Mouse (Mus musculus) kidney, embryonic 16.5 days (tissue): ENCODE measurements around the gene Fam219a. TPM values are rescaled to one million over a fixed set of nuclear protein-coding genes. Genes with fewer than 3 reads are reported as not detected.

Source experiments
- ATAC-seq: fragments of 200-750 bp; cut with Nextera tagmentation; 2 replicates; pipeline ENCODE4 v1.8.0; 2017; ENCODE audit warnings: moderate TSS enrichment; ENCODE audit not compliant: low FRiP score, low TSS enrichment
- H3K27ac ChIP-seq: fragments of 300-500 bp; sonication (generic); 2 replicates; pipeline ENCODE4 v1.5.1; 2014; ENCODE audit warnings: low read length
- H3K27me3 ChIP-seq: fragments of 300-500 bp; sonication (generic); 2 replicates; pipeline ENCODE4 v1.6.1; 2014; ENCODE audit warnings: low read length, control low read depth, mixed read lengths; ENCODE audit not compliant: insufficient read depth
- H3K36me3 ChIP-seq: fragments of 300-500 bp; sonication (generic); 2 replicates; pipeline ENCODE4 v1.6.1; 2014; ENCODE audit warnings: low read length, control low read depth, mixed read lengths; ENCODE audit not compliant: insufficient read depth
- H3K4me1 ChIP-seq: fragments of 300-500 bp; sonication (generic); 2 replicates; pipeline ENCODE4 v1.6.1; 2014; ENCODE audit warnings: low read length, control low read depth, mixed read lengths; ENCODE audit not compliant: insufficient read depth
- H3K4me2 ChIP-seq: fragments of 300-500 bp; sonication (generic); replicated peaks from 2 replicates; pipeline ENCODE4 v1.6.1; 2014; ENCODE audit warnings: low read depth, low read length
- H3K4me3 ChIP-seq: fragments of 300-500 bp; sonication (generic); 2 replicates; pipeline ENCODE4 v1.5.1; 2014; ENCODE audit warnings: mild to moderate bottlenecking, low read length
- H3K9ac ChIP-seq: fragments of 300-500 bp; sonication (generic); replicated peaks from 2 replicates; pipeline ENCODE4 v1.6.1; 2014; ENCODE audit warnings: low read length
- H3K9me3 ChIP-seq: fragments of 300-500 bp; sonication (generic); 2 replicates; pipeline ENCODE4 v1.6.1; 2016; ENCODE audit warnings: low read length, control low read depth
- WGBS: fragments of 180-500 bp; shearing (Covaris S2); extraction: QIAGEN DNeasy Blood & Tissue Kit; methylation state at CpG from one replicate; pipeline ENCODE4 v1.1.7; 2014; 5-methylcytosine and 5-hydroxymethylcytosine counted together
- polyA plus RNA-seq: library from polyadenylated mRNA; unstranded; fragments of >200 nt; fragmentation: Nextera tagmentation; extraction: Ambion mirVana; gene quantifications from 2 replicates; pipeline ENCODE4 v1.2.1, GENCODE M21; 2015

The Fam219a gene
- polyA plus RNA-seq, 1 experiment from 2014 or later = 2.2 TPM

DNA sequence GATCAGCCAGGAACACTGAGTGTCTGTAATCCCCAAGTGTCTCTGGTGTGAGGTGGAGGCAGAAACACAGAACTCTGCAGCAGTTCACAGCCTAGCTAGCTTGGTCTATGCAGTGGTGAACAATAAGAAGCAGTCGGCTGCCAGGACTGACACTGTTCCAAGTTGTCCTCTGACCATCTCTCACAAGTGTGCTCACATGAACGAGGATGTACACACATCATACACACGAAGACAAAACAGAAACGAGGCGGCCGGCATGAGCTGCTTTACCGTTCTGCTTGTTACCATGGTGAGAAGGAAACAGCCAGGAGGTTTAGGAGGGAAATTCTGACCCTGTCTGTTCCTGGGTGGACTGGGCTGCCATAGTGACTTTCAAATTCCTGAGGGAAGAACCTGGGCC, 42.8 kb downstream of the Fam219a start:
- peaks cover 28% of the 10 kb centered on the region for H3K4me1 ChIP-seq
- no peaks in the 10 kb centered on the region; the same call in 1 of the 2 replicates for H3K27me3 ChIP-seq
- H3K9ac ChIP-seq = no peak overlapping the region
- ATAC-seq = no peak
- no peak overlapping the region for H3K4me2 ChIP-seq
- H3K36me3 ChIP-seq = no peaks in the 10 kb centered on the region
- no peak overlapping the region for H3K4me3 ChIP-seq
- H3K27ac ChIP-seq = no peak overlapping the region
- no peaks in the 10 kb centered on the region for H3K9me3 ChIP-seq
- WGBS = 53% methylated on average over 7 of the region's 7 CpGs

DNA sequence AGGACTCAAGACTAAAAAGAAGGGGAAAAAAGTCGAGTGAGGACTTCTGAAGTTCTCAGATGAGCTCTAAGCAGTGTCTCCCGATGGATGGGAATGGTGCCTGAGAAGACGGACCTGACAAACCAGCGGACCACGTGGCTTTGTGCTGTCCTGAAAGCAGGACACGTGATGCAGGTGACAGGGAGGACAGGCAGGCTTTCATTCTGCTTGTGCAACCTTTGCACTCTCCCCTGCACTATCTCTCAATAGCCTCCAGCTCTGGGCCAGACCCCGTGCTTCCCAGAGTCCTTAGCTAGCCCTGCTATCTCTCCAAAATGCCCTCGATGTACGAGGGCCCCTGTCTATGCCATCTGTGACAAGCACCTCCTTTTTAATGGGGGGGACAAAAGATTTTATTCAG, 44.5 kb downstream of the Fam219a start:
- Histone ChIP-seq H3K9ac (no peak overlapping the region), H3K27ac (no peak overlapping the region), H3K27me3 (no peaks in the 10 kb centered on the region; the same call in 1 of the 2 replicates), H3K4me2 (no peak overlapping the region), H3K36me3 (no peaks in the 10 kb centered on the region), H3K4me1 (peaks cover 28% of the 10 kb centered on the region), H3K4me3 (no peak overlapping the region), H3K9me3 (no peaks in the 10 kb centered on the region)
- WGBS = 77% methylated on average over 9 of the region's 9 CpGs
- ATAC-seq = no peak

DNA sequence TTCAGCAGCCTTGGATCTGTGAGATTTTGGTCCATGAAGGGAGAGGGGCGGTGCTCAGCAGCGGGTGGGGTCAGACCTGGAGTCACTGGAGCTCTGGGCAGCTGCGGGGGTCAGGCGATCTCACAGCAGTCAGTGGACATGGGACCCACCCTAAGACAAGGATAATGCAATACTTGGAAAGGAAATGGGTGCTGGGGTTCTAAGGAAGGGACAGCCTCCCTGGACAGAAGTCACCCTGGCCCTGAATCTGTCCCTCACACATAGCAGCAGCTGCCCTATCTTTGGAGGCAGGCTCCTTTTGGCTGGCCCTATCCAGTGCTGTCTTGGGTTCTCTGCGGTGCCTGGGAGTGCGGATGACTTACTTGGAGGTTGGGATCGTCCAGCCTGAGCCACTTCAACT, 45.5 kb downstream of the Fam219a start:
- no peak overlapping the region for H3K4me3 ChIP-seq
- no peak for ATAC-seq
- H3K27ac ChIP-seq = no peak overlapping the region
- no peaks in the 10 kb centered on the region for H3K9me3 ChIP-seq
- H3K36me3 ChIP-seq = no peaks in the 10 kb centered on the region
- no peak overlapping the region for H3K9ac ChIP-seq
- peaks cover 28% of the 10 kb centered on the region for H3K4me1 ChIP-seq
- no peaks in the 10 kb centered on the region; the same call in 1 of the 2 replicates for H3K27me3 ChIP-seq
- no peak overlapping the region for H3K4me2 ChIP-seq
- WGBS = 73% methylated on average over 7 of the region's 7 CpGs

GRCm38 (mm10) chr4:41522788-41523187, 46.5 kb downstream of the Fam219a start:
- H3K4me3 ChIP-seq = no peak overlapping the region
- ATAC-seq = no peak
- H3K9me3 ChIP-seq = no peaks in the 10 kb centered on the region
- H3K27me3 ChIP-seq = no peaks in the 10 kb centered on the region; the same call in 1 of the 2 replicates
- 36% methylated on average over 5 of the region's 5 CpGs for WGBS
- H3K9ac ChIP-seq = 0 out of 2 replicates have a peak overlapping the region, but pooled peaks have one; percentile 4
- H3K27ac ChIP-seq = no peak overlapping the region
- H3K36me3 ChIP-seq = no peaks in the 10 kb centered on the region
- no peak overlapping the region for H3K4me2 ChIP-seq
- H3K4me1 ChIP-seq = peaks cover 18% of the 10 kb centered on the region

- WGBS = 71% methylated on average over 6 of the region's 6 CpGs
- H3K4me1 ChIP-seq = peaks cover 13% of the 10 kb centered on the region
- no peaks in the 10 kb centered on the region for H3K9me3 ChIP-seq
- no peak for ATAC-seq
- no peak overlapping the region for H3K4me3 ChIP-seq
- no peak overlapping the region for H3K9ac ChIP-seq
- H3K27me3 ChIP-seq = no peaks in the 10 kb centered on the region; the same call in 1 of the 2 replicates
- H3K27ac ChIP-seq = no peak overlapping the region
- H3K36me3 ChIP-seq = no peaks in the 10 kb centered on the region
- H3K4me2 ChIP-seq = no peak overlapping the region
Measured at GRCm38 (mm10) chr4:41522136-41522535, 47.2 kb downstream of the Fam219a start.

- no peaks in the 10 kb centered on the region for H3K27me3 ChIP-seq
- 39% methylated on average over 14 of the region's 14 CpGs for WGBS
- no peak overlapping the region for H3K4me2 ChIP-seq
- H3K4me1 ChIP-seq = peaks cover 8% of the 10 kb centered on the region; the same call in 1 of the 2 replicates
- H3K9ac ChIP-seq = no peak overlapping the region
- no peak overlapping the region for H3K4me3 ChIP-seq
- H3K9me3 ChIP-seq = no peaks in the 10 kb centered on the region
- no peaks in the 10 kb centered on the region for H3K36me3 ChIP-seq
- ATAC-seq = no peak
- no peak overlapping the region for H3K27ac ChIP-seq
Measured at GRCm38 (mm10) chr4:41520641-41521040, 48.7 kb downstream of the Fam219a start.

DNA sequence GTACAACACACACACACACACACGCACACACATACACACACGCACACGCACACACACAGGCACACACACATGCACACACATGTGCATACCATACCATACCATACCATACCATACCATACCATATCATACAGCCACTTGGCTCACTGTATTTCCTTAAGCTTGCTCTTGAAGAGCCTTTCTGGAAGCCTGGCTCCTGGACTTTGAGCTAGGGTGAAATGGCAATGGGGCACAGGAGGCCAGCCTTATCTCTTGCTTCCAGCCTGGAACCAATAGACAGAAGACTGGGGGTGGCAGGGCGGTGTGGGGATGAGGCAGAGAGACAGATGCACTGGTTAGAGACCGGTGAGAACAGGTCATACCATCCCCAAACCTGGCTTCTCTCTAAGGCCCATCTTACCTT, 50.1 kb downstream of the Fam219a start:
- Histone ChIP-seq H3K9ac (no peak overlapping the region), H3K4me1 (peaks cover 8% of the 10 kb centered on the region; the same call in 1 of the 2 replicates), H3K4me2 (no peak overlapping the region), H3K4me3 (no peak overlapping the region), H3K27ac (no peak overlapping the region), H3K36me3 (no peaks in the 10 kb centered on the region), H3K27me3 (no peaks in the 10 kb centered on the region; the same call in 1 of the 2 replicates), H3K9me3 (no peaks in the 10 kb centered on the region)
- no peak for ATAC-seq
- WGBS = 90% methylated on average over 5 of the region's 5 CpGs

- H3K36me3 ChIP-seq = no peaks in the 10 kb centered on the region
- no peak overlapping the region for H3K9ac ChIP-seq
- no peak for ATAC-seq
- peaks cover 8% of the 10 kb centered on the region; the same call in 1 of the 2 replicates for H3K4me1 ChIP-seq
- H3K27ac ChIP-seq = no peak overlapping the region
- H3K27me3 ChIP-seq = peaks cover 4% of the 10 kb centered on the region
- no peak overlapping the region for H3K4me2 ChIP-seq
- 71% methylated on average over 7 of the region's 7 CpGs for WGBS
- no peaks in the 10 kb centered on the region for H3K9me3 ChIP-seq
- no peak overlapping the region for H3K4me3 ChIP-seq
Measured at GRCm38 (mm10) chr4:41518349-41518748, 51.0 kb downstream of the Fam219a start.

DNA sequence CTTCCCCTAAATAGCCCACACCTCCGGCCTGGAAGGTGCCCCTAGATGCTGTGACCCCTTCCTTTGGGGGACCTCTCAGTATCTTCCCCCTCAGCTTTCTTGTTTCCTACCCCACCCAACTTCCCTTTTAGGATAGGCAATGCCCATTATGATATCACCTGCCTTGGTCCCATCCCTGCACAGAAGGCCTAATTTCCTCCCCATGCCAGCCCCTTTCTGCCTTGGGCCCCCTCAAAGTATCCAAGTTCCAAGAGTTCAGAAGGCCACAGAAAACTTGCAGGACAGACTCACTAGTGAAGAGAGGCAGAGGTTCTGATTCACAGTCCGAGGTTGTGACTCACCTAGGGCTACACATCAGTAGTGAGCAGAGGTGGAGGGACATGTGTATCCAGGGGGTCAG, 52.1 kb downstream of the Fam219a start, which contains the start of gene 1110017D15Rik:
1110017D15Rik (minus strand) TSS at position 101 of the 400 bp plus-strand sequence.
- Histone ChIP-seq H3K9ac (no peak within 1 kb of the TSS), H3K4me2 (no peak within 1 kb of the TSS), H3K4me1 (peaks cover 3% of the 10 kb centered on the region; the same call in 1 of the 2 replicates), H3K4me3 (no peak within 1 kb of the TSS), H3K9me3 (no peaks in the 10 kb centered on the region), H3K27ac (no peak within 1 kb of the TSS), H3K36me3 (no peaks in the 10 kb centered on the region), H3K27me3 (peaks cover 4% of the 10 kb centered on the region)
- no peak for ATAC-seq
- 88% methylated on average over 2 of the region's 2 CpGs for WGBS

DNA sequence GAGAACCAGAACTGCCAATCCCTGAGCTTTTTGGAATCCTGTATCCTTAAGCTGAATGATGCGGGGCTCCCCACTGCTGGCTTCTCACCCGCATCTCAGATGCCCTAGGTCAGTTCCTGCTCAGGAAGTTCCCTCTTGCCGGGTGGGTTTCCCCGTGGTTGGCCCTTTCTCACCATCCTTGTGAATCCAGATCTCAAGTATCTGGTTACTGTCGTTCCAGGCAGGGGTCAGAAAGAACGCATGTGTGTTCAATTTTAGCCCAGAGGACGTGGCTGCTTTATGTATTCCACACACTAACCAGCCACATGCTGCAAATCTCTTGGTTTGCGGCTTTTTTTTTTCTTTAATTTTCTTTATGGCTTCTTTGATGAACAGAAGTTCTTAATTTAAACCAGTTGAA, 55.6 kb downstream of the Fam219a start:
- H3K27me3 ChIP-seq = peaks cover 6% of the 10 kb centered on the region
- no peaks in the 10 kb centered on the region for H3K4me1 ChIP-seq
- 17% methylated on average over 8 of the region's 8 CpGs for WGBS
- no peak for ATAC-seq
- no peak overlapping the region for H3K9ac ChIP-seq
- no peak overlapping the region for H3K4me3 ChIP-seq
- no peaks in the 10 kb centered on the region for H3K36me3 ChIP-seq
- no peak overlapping the region for H3K27ac ChIP-seq
- H3K9me3 ChIP-seq = no peaks in the 10 kb centered on the region
- H3K4me2 ChIP-seq = no peak overlapping the region
